Mouse (Mus musculus) testis, adult 2 months (tissue): Measurements from ENCODE around the gene Gm37240.

Experiments used
- CTCF ChIP-seq: fragments of 200-500 bp; IDR thresholded peaks from 2 replicates; pipeline ENCODE4 v1.5.1; 2012; ENCODE audit warnings: low read depth, mild to moderate bottlenecking, inconsistent platforms, low read length, moderate library complexity; ENCODE audit not compliant: control insufficient read depth, insufficient read depth, insufficient replicate concordance
- POLR2A ChIP-seq: fragments of 200-500 bp; IDR thresholded peaks from 2 replicates; pipeline ENCODE4 v1.6.1; 2012; ENCODE audit warnings: low read depth, mild to moderate bottlenecking, inconsistent platforms, low read length, moderate library complexity; ENCODE audit not compliant: control insufficient read depth

DNA sequence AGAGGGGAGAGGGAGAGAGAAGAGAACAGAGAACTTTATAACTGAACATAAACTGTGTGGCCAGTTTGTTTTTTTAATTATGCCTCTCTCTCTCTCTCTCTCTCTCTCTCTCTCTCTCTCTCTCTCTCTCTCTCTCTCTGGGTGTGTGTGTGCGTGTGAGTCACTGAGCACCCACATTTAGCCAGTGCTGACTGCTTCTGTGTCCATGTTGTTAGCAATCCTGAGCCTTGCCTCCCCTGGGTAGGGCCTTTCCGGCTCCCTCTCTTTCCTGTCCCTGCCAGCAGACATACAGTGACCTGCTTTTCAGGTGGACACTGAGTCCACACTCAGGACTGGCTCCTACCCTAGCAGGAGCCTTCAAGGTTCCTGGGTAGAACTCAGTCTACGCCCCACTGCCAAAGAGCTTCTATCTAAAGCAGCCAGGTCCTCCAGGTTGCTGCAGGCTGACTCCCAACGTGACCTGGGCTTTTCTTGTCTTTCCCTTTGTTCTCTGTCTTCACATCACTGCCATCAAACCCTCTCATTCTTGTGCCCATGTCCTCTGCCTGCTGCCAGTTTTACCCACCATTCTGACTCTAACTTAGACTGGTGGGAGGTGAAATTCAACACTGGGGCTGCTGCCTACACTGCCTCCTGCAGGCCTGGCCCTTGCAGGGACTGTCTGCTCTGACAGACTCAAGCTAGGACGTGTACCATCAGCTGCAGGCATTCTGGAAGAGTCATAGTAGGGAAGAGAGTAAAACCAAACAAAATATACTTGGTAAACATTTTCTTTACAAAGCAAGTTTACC is 153.2 kb downstream of the Gm37240 start:
- TF ChIP-seq CTCF = no peak
- TF ChIP-seq POLR2A = no peak
